Mouse (Mus musculus) cerebellum, adult 2 months (tissue): ENCODE data around the gene Mgat1.

Experiments
- CTCF ChIP-seq: fragments of 200-500 bp; IDR thresholded peaks from 2 replicates; pipeline ENCODE4 v1.5.1; 2011; ENCODE audit warnings: low read depth, mild to moderate bottlenecking, control low read depth, low read length, moderate library complexity, borderline replicate concordance; ENCODE audit not compliant: insufficient read depth
- POLR2A ChIP-seq: fragments of 200-500 bp; IDR thresholded peaks from 2 replicates; pipeline ENCODE4 v1.6.1; 2011; ENCODE audit warnings: low read length, control low read depth, borderline replicate concordance; ENCODE audit not compliant: insufficient read depth

DNA sequence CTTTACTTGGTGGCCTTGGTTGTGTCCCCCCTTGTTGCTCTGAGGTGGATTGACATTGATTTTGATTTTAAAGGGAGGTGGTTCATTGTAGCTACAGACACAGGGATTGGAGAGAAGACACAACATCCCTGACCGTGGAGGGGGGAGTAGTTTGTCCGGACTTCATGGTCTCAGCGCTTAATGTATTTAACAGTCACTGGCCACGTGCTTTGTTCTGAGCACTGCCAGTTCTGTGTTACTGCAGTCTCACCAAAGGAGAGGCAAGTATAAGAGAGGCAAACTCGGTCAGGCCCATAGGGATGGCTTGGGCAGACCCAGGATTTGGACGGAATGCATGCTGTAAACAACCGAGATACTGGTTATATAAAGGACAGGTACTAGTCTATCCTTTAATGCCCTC is 20.1 kb downstream of the Mgat1 start:
- no peak for TF ChIP-seq CTCF
- no peak for TF ChIP-seq POLR2A
